Mouse (Mus musculus): ENCODE results near the gene Nptn. TPM values are rescaled to one million over a fixed set of nuclear protein-coding genes. Genes with fewer than 3 reads are reported as not detected.

Gene Nptn
- polyA plus RNA-seq, 1 experiment from 2014 or later: 258 TPM

DNA sequence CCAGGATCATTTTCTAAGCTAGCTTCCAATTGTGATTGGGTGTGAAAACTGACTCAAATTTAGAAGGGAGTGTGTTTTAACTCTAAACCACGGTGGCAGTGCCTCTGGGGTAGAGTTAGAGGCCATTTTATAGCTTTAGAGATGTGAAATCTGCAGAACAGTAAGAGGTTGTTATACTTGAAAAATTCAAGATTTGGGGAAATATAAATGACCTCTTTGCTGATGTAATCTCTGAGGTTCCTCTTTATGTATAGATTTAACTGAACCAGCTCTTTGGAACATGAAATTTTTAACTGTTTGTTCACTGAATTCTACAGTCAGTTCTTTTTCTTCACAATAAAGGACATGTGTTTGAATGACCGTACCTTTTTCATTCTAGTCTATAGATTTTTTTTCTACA is 48.4 kb downstream of the Nptn start:
- Histone ChIP-seq H3K9ac (ENCODE audit: low read depth, low read length) (no peak overlapping the region), H3K9me3 (ENCODE audit: control insufficient read depth, low read length) (no peaks in the 10 kb centered on the region), H3K4me2 (ENCODE audit: low read length) (no peak overlapping the region), H3K4me1 (ENCODE audit: control insufficient read depth, insufficient read depth, low read depth, low read length) (no peaks in the 10 kb centered on the region), H3K36me3 (ENCODE audit: control insufficient read depth, insufficient read depth, low read length) (peaks cover 2% of the 10 kb centered on the region; the same call in 1 of the 2 replicates), H3K4me3 (ENCODE audit: low read length) (no peak overlapping the region), H3K27ac (ENCODE audit: low read depth, low read length) (no peak overlapping the region), H3K27me3 (replicated peaks; ENCODE audit: control insufficient read depth, insufficient read depth, low read length) (no peaks in the 10 kb centered on the region)
- WGBS: 85% methylated on average over 2 of the region's 2 CpGs
- no peak for ATAC-seq

DNA sequence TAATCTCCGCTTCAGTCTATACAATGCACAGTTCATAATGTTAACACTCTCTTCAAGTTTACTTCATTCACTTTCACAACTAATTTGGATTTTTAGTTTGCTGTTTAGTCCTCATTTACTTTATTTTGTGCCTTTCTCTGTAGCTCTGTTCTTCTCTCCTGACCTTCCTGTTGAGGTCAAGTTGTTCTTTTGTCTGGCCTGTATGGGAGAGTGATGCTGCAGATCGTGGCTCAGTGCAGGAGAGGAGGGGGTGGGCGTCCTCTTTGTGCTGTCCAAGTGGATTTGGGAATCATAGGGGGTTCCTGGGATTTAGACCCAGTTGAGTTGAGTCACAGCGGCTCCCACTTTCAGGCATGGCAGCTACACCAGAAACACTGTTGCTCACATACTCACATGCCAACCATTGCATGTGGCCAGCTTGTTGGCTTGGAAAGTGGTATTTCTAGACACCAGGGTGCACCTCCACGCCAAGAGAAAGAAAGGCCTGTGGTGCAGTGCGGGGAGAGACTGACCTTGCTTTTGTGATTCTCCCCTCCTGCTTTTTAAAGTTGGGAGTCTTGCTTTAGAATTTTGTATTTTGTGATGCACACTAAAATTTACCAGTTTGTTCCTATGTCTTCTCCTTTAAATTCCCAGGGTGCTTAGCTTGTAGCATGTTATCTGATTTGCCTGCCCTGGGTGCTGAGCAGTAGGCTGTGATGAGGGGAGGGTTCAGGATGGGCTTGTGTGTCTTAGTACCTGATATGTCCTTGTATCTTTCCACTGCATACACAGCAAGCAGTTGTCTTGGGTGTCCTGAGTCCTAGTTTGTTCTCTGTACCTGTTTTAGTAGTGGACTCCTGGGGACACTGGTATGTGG is 66.6 kb downstream of the Nptn start:
- Histone ChIP-seq H3K27ac (ENCODE audit: low read depth, low read length) (no peak overlapping the region), H3K27me3 (replicated peaks; ENCODE audit: control insufficient read depth, insufficient read depth, low read length) (no peaks in the 10 kb centered on the region), H3K4me3 (ENCODE audit: low read length) (no peak overlapping the region), H3K4me1 (ENCODE audit: control insufficient read depth, insufficient read depth, low read depth, low read length) (no peaks in the 10 kb centered on the region), H3K4me2 (ENCODE audit: low read length) (no peak overlapping the region), H3K36me3 (ENCODE audit: control insufficient read depth, insufficient read depth, low read length) (peaks cover 2% of the 10 kb centered on the region; the same call in 1 of the 2 replicates), H3K9me3 (ENCODE audit: control insufficient read depth, low read length) (no peaks in the 10 kb centered on the region), H3K9ac (ENCODE audit: low read depth, low read length) (no peak overlapping the region)
- no peak for ATAC-seq
- 57% methylated on average over 6 of the region's 6 CpGs for WGBS

DNA sequence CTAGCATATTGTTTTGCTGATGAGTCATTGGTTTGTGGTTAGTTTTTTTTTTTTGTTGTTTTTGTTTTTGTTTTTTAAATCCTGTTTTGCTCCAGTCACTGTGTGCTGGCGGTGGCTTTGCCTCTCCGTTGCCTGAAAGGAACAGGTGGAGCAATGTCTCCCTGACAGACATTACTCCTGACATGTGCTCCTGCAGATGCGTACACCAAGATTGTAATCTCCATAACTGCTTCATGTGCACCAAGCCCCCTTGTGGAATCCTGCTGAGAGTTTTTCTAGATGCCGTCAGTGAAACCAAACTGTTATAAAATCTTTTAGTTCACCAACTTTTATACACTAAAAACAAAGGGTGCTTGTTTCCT is 67.2 kb downstream of the Nptn start:
- no peak for ATAC-seq
- Histone ChIP-seq H3K27me3 (replicated peaks; ENCODE audit: control insufficient read depth, insufficient read depth, low read length) (no peaks in the 10 kb centered on the region), H3K4me2 (ENCODE audit: low read length) (no peak overlapping the region), H3K9ac (ENCODE audit: low read depth, low read length) (no peak overlapping the region), H3K4me3 (ENCODE audit: low read length) (no peak overlapping the region), H3K9me3 (ENCODE audit: control insufficient read depth, low read length) (no peaks in the 10 kb centered on the region), H3K36me3 (ENCODE audit: control insufficient read depth, insufficient read depth, low read length) (no peaks in the 10 kb centered on the region), H3K4me1 (ENCODE audit: control insufficient read depth, insufficient read depth, low read depth, low read length) (no peaks in the 10 kb centered on the region), H3K27ac (ENCODE audit: low read depth, low read length) (no peak overlapping the region)
- 43% methylated on average over 4 of the region's 4 CpGs for WGBS

- Histone ChIP-seq H3K9ac (ENCODE audit: low read depth, low read length) (no peak overlapping the region), H3K9me3 (ENCODE audit: control insufficient read depth, low read length) (no peaks in the 10 kb centered on the region), H3K4me2 (ENCODE audit: low read length) (no peak overlapping the region), H3K4me3 (ENCODE audit: low read length) (no peak overlapping the region), H3K4me1 (ENCODE audit: control insufficient read depth, insufficient read depth, low read depth, low read length) (no peaks in the 10 kb centered on the region), H3K27ac (ENCODE audit: low read depth, low read length) (no peak overlapping the region), H3K27me3 (replicated peaks; ENCODE audit: control insufficient read depth, insufficient read depth, low read length) (no peaks in the 10 kb centered on the region), H3K36me3 (ENCODE audit: control insufficient read depth, insufficient read depth, low read length) (no peaks in the 10 kb centered on the region)
- ATAC-seq: no peak
- WGBS: 55% methylated on average over 4 of the region's 4 CpGs
Observed at GRCm38 (mm10) chr9:58651993-58652392, 70.0 kb downstream of the Nptn start.

- WGBS: 79% methylated on average over 4 of the region's 4 CpGs
- H3K27ac ChIP-seq (ENCODE audit: low read depth, low read length): no peak overlapping the region
- ATAC-seq: no peak
Observed at GRCm38 (mm10) chr9:58654494-58654893, 72.5 kb downstream of the Nptn start.

GRCm38 (mm10) chr9:58656396-58656795 is 74.4 kb downstream of the Nptn start:
- ATAC-seq: no peak
- WGBS: 73% methylated on average over 2 of the region's 2 CpGs
- Histone ChIP-seq H3K36me3 (ENCODE audit: control insufficient read depth, insufficient read depth, low read length) (no peaks in the 10 kb centered on the region), H3K9me3 (ENCODE audit: control insufficient read depth, low read length) (no peaks in the 10 kb centered on the region), H3K9ac (ENCODE audit: low read depth, low read length) (no peak overlapping the region), H3K27me3 (replicated peaks; ENCODE audit: control insufficient read depth, insufficient read depth, low read length) (no peaks in the 10 kb centered on the region), H3K4me1 (ENCODE audit: control insufficient read depth, insufficient read depth, low read depth, low read length) (no peaks in the 10 kb centered on the region), H3K27ac (ENCODE audit: low read depth, low read length) (no peak overlapping the region), H3K4me2 (ENCODE audit: low read length) (no peak overlapping the region), H3K4me3 (ENCODE audit: low read length) (no peak overlapping the region)

More at GRCm38 (mm10) chr9:58654494-58654893, 72.5 kb downstream of the Nptn start:
- Histone ChIP-seq H3K9me3 (ENCODE audit: control insufficient read depth, low read length) (no peaks in the 10 kb centered on the region), H3K4me3 (ENCODE audit: low read length) (no peak overlapping the region), H3K36me3 (ENCODE audit: control insufficient read depth, insufficient read depth, low read length) (no peaks in the 10 kb centered on the region), H3K9ac (ENCODE audit: low read depth, low read length) (no peak overlapping the region), H3K27me3 (replicated peaks; ENCODE audit: control insufficient read depth, insufficient read depth, low read length) (no peaks in the 10 kb centered on the region), H3K4me2 (ENCODE audit: low read length) (no peak overlapping the region), H3K4me1 (ENCODE audit: control insufficient read depth, insufficient read depth, low read depth, low read length) (no peaks in the 10 kb centered on the region)

GRCm38 (mm10) chr9:58656824-58657223 is 74.8 kb downstream of the Nptn start:
- no peak overlapping the region for H3K4me3 ChIP-seq (ENCODE audit: low read length)
- 95% methylated on average over 2 of the region's 2 CpGs for WGBS

DNA sequence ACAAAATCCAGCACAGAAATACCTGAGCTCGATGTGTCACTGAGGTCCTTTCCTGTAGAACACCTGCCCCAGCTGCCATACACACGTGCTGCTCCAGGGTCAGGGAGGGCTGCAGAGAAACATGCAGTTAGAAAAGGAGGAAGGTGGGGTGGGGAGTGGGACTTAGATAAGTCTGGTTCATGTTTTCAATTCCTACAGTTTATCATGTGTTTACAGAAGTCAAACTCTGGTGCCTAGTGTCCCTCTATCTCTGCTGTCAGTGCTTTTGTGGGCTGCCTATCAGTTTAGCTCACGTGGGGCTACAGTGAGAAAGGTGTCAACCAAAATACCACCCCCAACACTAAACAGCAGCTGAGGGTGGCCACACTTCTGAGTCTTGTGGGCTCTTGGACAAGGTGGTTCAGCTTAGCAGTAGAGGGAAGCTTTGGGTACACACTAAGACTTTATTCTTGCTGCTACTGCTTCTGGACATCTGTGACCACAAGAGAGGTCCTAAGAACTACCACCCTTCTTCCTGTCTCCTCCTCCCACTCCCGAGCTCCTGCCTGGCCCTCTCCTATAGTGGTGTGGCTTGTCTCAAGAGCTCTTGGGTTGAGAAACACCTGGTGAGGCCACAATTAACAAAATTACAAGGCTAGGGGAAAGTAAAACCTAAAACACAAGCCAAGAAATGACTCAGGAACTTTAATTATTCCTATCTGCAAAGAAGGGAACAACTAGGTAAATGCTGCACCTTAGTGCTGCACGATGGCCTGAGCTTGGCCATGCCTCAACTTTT is 75.9 kb downstream of the Nptn start:
- H3K36me3 ChIP-seq (ENCODE audit: control insufficient read depth, insufficient read depth, low read length): peaks cover 6% of the 10 kb centered on the region
- WGBS: 90% methylated on average over 5 of the region's 5 CpGs
- H3K4me2 ChIP-seq (ENCODE audit: low read length): no peak overlapping the region
- H3K4me1 ChIP-seq (ENCODE audit: control insufficient read depth, insufficient read depth, low read depth, low read length): no peaks in the 10 kb centered on the region
- no peak overlapping the region for H3K27ac ChIP-seq (ENCODE audit: low read depth, low read length)
- no peak overlapping the region for H3K4me3 ChIP-seq (ENCODE audit: low read length)
- H3K27me3 ChIP-seq (replicated peaks; ENCODE audit: control insufficient read depth, insufficient read depth, low read length): no peaks in the 10 kb centered on the region
- no peak overlapping the region for H3K9ac ChIP-seq (ENCODE audit: low read depth, low read length)
- H3K9me3 ChIP-seq (ENCODE audit: control insufficient read depth, low read length): no peaks in the 10 kb centered on the region
- ATAC-seq: no peak

More at GRCm38 (mm10) chr9:58656824-58657223, 74.8 kb downstream of the Nptn start:
- Histone ChIP-seq H3K36me3 (ENCODE audit: control insufficient read depth, insufficient read depth, low read length) (peaks cover under 1% of the 10 kb centered on the region; the same call in 1 of the 2 replicates), H3K27me3 (replicated peaks; ENCODE audit: control insufficient read depth, insufficient read depth, low read length) (no peaks in the 10 kb centered on the region), H3K9ac (ENCODE audit: low read depth, low read length) (no peak overlapping the region), H3K4me2 (ENCODE audit: low read length) (no peak overlapping the region), H3K27ac (ENCODE audit: low read depth, low read length) (no peak overlapping the region), H3K9me3 (ENCODE audit: control insufficient read depth, low read length) (no peaks in the 10 kb centered on the region), H3K4me1 (ENCODE audit: control insufficient read depth, insufficient read depth, low read depth, low read length) (no peaks in the 10 kb centered on the region)
- no peak for ATAC-seq

DNA sequence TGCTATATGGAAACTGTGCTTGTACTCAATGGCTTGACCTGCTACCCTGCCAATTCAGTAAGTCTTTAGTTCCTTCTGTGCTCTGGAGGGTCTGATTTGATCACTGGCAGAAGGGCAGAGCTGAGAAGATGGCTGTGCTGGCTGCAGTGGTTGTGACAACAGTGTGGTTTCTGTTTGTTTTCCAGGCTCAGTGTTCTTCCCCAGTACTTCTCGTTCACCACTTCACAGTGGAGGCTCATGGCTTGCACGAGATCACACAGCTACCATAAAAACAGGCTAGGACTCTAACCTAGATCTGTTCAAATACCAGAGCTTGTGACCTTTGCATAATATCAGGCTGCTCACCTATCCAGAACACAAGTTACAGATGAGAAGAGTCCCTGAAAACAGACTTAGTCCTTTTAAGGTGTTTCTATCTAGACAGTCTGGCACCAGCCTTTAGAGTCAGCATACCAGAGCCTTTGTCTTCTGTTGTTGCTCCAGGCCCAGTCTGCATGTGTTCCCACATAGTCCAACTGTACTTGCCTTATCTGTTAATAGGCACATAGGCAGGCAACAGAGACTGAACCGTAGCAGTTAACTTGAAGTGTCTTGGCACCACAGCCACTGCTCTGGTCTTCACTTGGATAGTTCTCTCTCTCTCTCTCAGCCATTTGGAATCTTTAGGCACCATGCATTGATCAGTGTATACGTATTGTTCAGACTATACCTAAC is 76.7 kb downstream of the Nptn start:
- H3K27me3 ChIP-seq (replicated peaks; ENCODE audit: control insufficient read depth, insufficient read depth, low read length): no peaks in the 10 kb centered on the region
- ATAC-seq: no peak
- 91% methylated on average over 4 of the region's 4 CpGs for WGBS
- no peak overlapping the region for H3K27ac ChIP-seq (ENCODE audit: low read depth, low read length)
- H3K9ac ChIP-seq (ENCODE audit: low read depth, low read length): no peak overlapping the region
- H3K4me3 ChIP-seq (ENCODE audit: low read length): no peak overlapping the region
- no peak overlapping the region for H3K4me2 ChIP-seq (ENCODE audit: low read length)
- no peaks in the 10 kb centered on the region for H3K4me1 ChIP-seq (ENCODE audit: control insufficient read depth, insufficient read depth, low read depth, low read length)
- no peaks in the 10 kb centered on the region for H3K9me3 ChIP-seq (ENCODE audit: control insufficient read depth, low read length)
- peaks cover 6% of the 10 kb centered on the region for H3K36me3 ChIP-seq (ENCODE audit: control insufficient read depth, insufficient read depth, low read length)

Data from hindbrain, embryonic 16.5 days (tissue).